Mouse (Mus musculus) heart, embryonic 12.5 days (tissue): ENCODE measurements around the gene Aldh1b1. TPM values are rescaled to one million over a fixed set of nuclear protein-coding genes. Genes with fewer than 3 reads are reported as not detected.

Experiments used
- ATAC-seq: fragments of 200-750 bp; cut with Nextera tagmentation; 2 replicates; pipeline ENCODE4 v1.8.0; 2017; ENCODE audit warnings: moderate TSS enrichment, moderate library complexity; ENCODE audit not compliant: insufficient number of reproducible peaks, low FRiP score
- H3K27ac ChIP-seq: fragments of 300-500 bp; sonication (generic); 2 replicates; pipeline ENCODE4 v1.5.1; 2016; ENCODE audit warnings: mild to moderate bottlenecking, moderate library complexity; ENCODE audit not compliant: poor library complexity, severe bottlenecking
- H3K27me3 ChIP-seq: fragments of 300-500 bp; sonication (generic); replicated peaks from 2 replicates; pipeline ENCODE4 v1.6.1; 2016; ENCODE audit warnings: mild to moderate bottlenecking, moderate library complexity
- H3K36me3 ChIP-seq: fragments of 300-500 bp; sonication (generic); 2 replicates; pipeline ENCODE4 v1.6.1; 2016; ENCODE audit warnings: mild to moderate bottlenecking, moderate library complexity
- H3K4me1 ChIP-seq: fragments of 300-500 bp; sonication (generic); replicated peaks from 2 replicates; pipeline ENCODE4 v1.6.1; 2016; ENCODE audit warnings: mild to moderate bottlenecking
- H3K4me2 ChIP-seq: fragments of 300-500 bp; sonication (generic); 2 replicates; pipeline ENCODE4 v1.6.1; 2016; ENCODE audit warnings: mild to moderate bottlenecking, moderate library complexity
- H3K4me3 ChIP-seq: fragments of 300-500 bp; sonication (generic); 2 replicates; pipeline ENCODE4 v1.5.1; 2016; ENCODE audit warnings: mild to moderate bottlenecking
- H3K9ac ChIP-seq: fragments of 300-500 bp; sonication (generic); 2 replicates; pipeline ENCODE4 v1.6.1; 2016; ENCODE audit warnings: mild to moderate bottlenecking, moderate library complexity
- H3K9me3 ChIP-seq: fragments of 300-500 bp; sonication (generic); replicated peaks from 2 replicates; pipeline ENCODE4 v1.6.1; 2016; ENCODE audit warnings: mild to moderate bottlenecking, moderate library complexity
- WGBS: fragments of 180-500 bp; shearing (Covaris S2); methylation state at CpG from one replicate; pipeline ENCODE4 v1.1.7; 2016; 5-methylcytosine and 5-hydroxymethylcytosine counted together
- polyA plus RNA-seq: library from polyadenylated mRNA; unstranded; fragments of >200 nt; fragmentation: Nextera tagmentation; extraction: Ambion mirVana; gene quantifications from 2 replicates; pipeline ENCODE4 v1.2.1, GENCODE M21; 2016

Aldh1b1 gene
- polyA plus RNA-seq, 1 experiment from 2014 or later: 104 TPM

- Histone ChIP-seq H3K27ac (no peak overlapping the region), H3K4me1 (no peaks in the 10 kb centered on the region; the same call in 1 of the 2 replicates), H3K9ac (no peak overlapping the region), H3K27me3 (peaks cover 35% of the 10 kb centered on the region), H3K9me3 (no peaks in the 10 kb centered on the region), H3K4me3 (no peak overlapping the region), H3K36me3 (0 out of 2 replicates have a peak, but pooled peaks cover 3% of the 10 kb centered on the region), H3K4me2 (no peak overlapping the region)
- WGBS: 28% methylated on average over 8 of the region's 8 CpGs
- no peak for ATAC-seq
Measured at GRCm38 (mm10) chr4:45811250-45811649, 12.4 kb downstream of the Aldh1b1 start.

- H3K4me2 ChIP-seq: no peak overlapping the region
- peaks cover 18% of the 10 kb centered on the region for H3K27me3 ChIP-seq
- H3K9ac ChIP-seq: no peak overlapping the region
- 35% methylated on average over 7 of the region's 7 CpGs for WGBS
- peaks cover 26% of the 10 kb centered on the region for H3K4me1 ChIP-seq
- H3K9me3 ChIP-seq: no peaks in the 10 kb centered on the region
- no peak for ATAC-seq
- H3K27ac ChIP-seq: no peak overlapping the region
- H3K36me3 ChIP-seq: 0 out of 2 replicates have a peak, but pooled peaks cover 3% of the 10 kb centered on the region
- H3K4me3 ChIP-seq: no peak overlapping the region
Measured at GRCm38 (mm10) chr4:45815542-45815941, 16.7 kb downstream of the Aldh1b1 start.

GRCm38 (mm10) chr4:45818814-45819207 lies 20.0 kb downstream of the Aldh1b1 start:
- Histone ChIP-seq H3K4me1 (peaks cover 53% of the 10 kb centered on the region), H3K4me3 (no peak overlapping the region), H3K4me2 (peak overlapping the region; percentile 60), H3K27me3 (peaks cover 19% of the 10 kb centered on the region), H3K9ac (0 out of 2 replicates have a peak overlapping the region, but pooled peaks have one; percentile 11), H3K9me3 (no peaks in the 10 kb centered on the region), H3K36me3 (0 out of 2 replicates have a peak, but pooled peaks cover 3% of the 10 kb centered on the region), H3K27ac (peak overlapping the region; percentile 90)
- WGBS: 9% methylated on average over 4 of the region's 4 CpGs
- no peak; the same call in 1 of the 2 replicates for ATAC-seq

- Histone ChIP-seq H3K4me1 (peaks cover 59% of the 10 kb centered on the region), H3K36me3 (0 out of 2 replicates have a peak, but pooled peaks cover 3% of the 10 kb centered on the region), H3K9ac (no peak overlapping the region; the same call in 1 of the 2 replicates), H3K9me3 (no peaks in the 10 kb centered on the region), H3K4me2 (peak overlapping the region; percentile 60), H3K27me3 (peaks cover 22% of the 10 kb centered on the region), H3K27ac (peak overlapping the region; percentile 90), H3K4me3 (peak overlapping the region; percentile 17; the same call in 1 of the 2 replicates)
- WGBS: 1% methylated on average over 17 of the region's 17 CpGs
- ATAC-seq: peak; percentile 86
Measured at GRCm38 (mm10) chr4:45819208-45819931, 20.5 kb downstream of the Aldh1b1 start.

GRCm38 (mm10) chr4:45820074-45820830 lies 21.4 kb downstream of the Aldh1b1 start:
- no peak; the same call in 1 of the 2 replicates for ATAC-seq
- Histone ChIP-seq H3K27me3 (peaks cover 30% of the 10 kb centered on the region), H3K4me2 (peak overlapping the region; percentile 60)

GRCm38 (mm10) chr4:45821995-45822394 lies 23.2 kb downstream of the Aldh1b1 start:
- Histone ChIP-seq H3K4me3 (no peak overlapping the region), H3K9me3 (no peaks in the 10 kb centered on the region), H3K27ac (no peak overlapping the region), H3K4me2 (no peak overlapping the region), H3K36me3 (no peaks in the 10 kb centered on the region), H3K4me1 (peaks cover 79% of the 10 kb centered on the region), H3K27me3 (peaks cover 46% of the 10 kb centered on the region), H3K9ac (no peak overlapping the region)
- ATAC-seq: no peak
- 45% methylated on average over 3 of the region's 3 CpGs for WGBS

More at GRCm38 (mm10) chr4:45820074-45820830, 21.4 kb downstream of the Aldh1b1 start:
- H3K36me3 ChIP-seq: no peaks in the 10 kb centered on the region
- H3K9me3 ChIP-seq: no peaks in the 10 kb centered on the region
- no peak overlapping the region for H3K9ac ChIP-seq
- 15% methylated on average over 8 of the region's 8 CpGs for WGBS
- H3K4me1 ChIP-seq: peaks cover 67% of the 10 kb centered on the region
- no peak overlapping the region for H3K4me3 ChIP-seq
- H3K27ac ChIP-seq: peak overlapping the region; percentile 90

- no peak overlapping the region for H3K9ac ChIP-seq
- H3K27ac ChIP-seq: 0 out of 2 replicates have a peak overlapping the region, but pooled peaks have one; percentile 0
- H3K36me3 ChIP-seq: no peaks in the 10 kb centered on the region
- H3K27me3 ChIP-seq: peaks cover 55% of the 10 kb centered on the region
- no peak overlapping the region for H3K4me3 ChIP-seq
- 34% methylated on average over 11 of the region's 11 CpGs for WGBS
- H3K4me1 ChIP-seq: peaks cover 77% of the 10 kb centered on the region
- no peak for ATAC-seq
- H3K9me3 ChIP-seq: no peaks in the 10 kb centered on the region
- no peak overlapping the region for H3K4me2 ChIP-seq
Measured at GRCm38 (mm10) chr4:45822781-45823575, 24.2 kb downstream of the Aldh1b1 start.

GRCm38 (mm10) chr4:45824049-45824760 lies 25.4 kb downstream of the Aldh1b1 start:
- H3K27ac ChIP-seq: peak overlapping the region; percentile 30; the same call in 1 of the 2 replicates
- peak overlapping the region; percentile 93 for H3K4me2 ChIP-seq
- H3K9ac ChIP-seq: no peak overlapping the region
- H3K27me3 ChIP-seq: peaks cover 68% of the 10 kb centered on the region
- no peak for ATAC-seq
- H3K4me3 ChIP-seq: no peak overlapping the region
- H3K4me1 ChIP-seq: peaks cover 65% of the 10 kb centered on the region
- 5% methylated on average over 10 of the region's 10 CpGs for WGBS
- no peaks in the 10 kb centered on the region for H3K36me3 ChIP-seq
- H3K9me3 ChIP-seq: no peaks in the 10 kb centered on the region

- H3K9ac ChIP-seq: 0 out of 2 replicates have a peak overlapping the region, but pooled peaks have one; percentile 41
- ATAC-seq: no peak
- H3K9me3 ChIP-seq: no peaks in the 10 kb centered on the region
- WGBS: 21% methylated on average over 14 of the region's 14 CpGs
- H3K4me2 ChIP-seq: peak overlapping the region; percentile 93
- H3K27ac ChIP-seq: 0 out of 2 replicates have a peak overlapping the region, but pooled peaks have one; percentile 30
- H3K36me3 ChIP-seq: no peaks in the 10 kb centered on the region
- H3K4me1 ChIP-seq: peaks cover 58% of the 10 kb centered on the region
- H3K27me3 ChIP-seq: peaks cover 74% of the 10 kb centered on the region
- 0 out of 2 replicates have a peak overlapping the region, but pooled peaks have one; percentile 8 for H3K4me3 ChIP-seq
Measured at GRCm38 (mm10) chr4:45824761-45825556, 26.1 kb downstream of the Aldh1b1 start.
